Mouse (Mus musculus): ENCODE results near the gene Itgb2l.
A peak's percentile ranks its signal among the peaks of the same experiment; 100 is the strongest.
"Not testable (repeated sequence)": the region's sequence is repeated elsewhere in the genome, so short reads cannot be mapped to it uniquely, and the experiment has no call there.

Itgb2l gene

DNA sequence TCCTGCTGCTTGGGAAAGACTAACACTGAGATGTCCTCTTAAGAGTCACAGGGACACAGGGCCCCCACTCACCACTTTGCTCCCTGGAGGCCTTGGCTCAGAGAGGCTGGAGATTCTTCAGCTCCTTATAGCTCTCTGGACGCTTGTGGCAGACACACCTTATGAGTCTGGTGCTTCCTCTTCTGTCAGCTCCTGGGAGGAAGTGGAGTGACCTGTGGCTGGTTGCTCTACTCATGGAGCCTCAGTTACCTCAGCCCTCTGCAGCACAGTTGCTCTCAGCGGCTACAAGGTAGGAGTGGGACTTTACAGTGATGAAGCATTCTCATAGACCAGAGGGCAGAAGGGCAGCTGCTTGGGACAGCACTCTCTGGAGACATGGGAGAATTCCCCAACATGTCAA lies at the start of gene Itgb2l:
Gene Itgb2l (minus strand): TSS at position 152 of the 400 bp plus-strand sequence.
- no peak for DNase-seq (ENCODE audit: low read depth)

GRCm38 (mm10) chr16:96491530-96491929 lies 48.1 kb upstream of the Itgb2l start:
- DNase-seq (ENCODE audit: low read depth), result no peak

DNA sequence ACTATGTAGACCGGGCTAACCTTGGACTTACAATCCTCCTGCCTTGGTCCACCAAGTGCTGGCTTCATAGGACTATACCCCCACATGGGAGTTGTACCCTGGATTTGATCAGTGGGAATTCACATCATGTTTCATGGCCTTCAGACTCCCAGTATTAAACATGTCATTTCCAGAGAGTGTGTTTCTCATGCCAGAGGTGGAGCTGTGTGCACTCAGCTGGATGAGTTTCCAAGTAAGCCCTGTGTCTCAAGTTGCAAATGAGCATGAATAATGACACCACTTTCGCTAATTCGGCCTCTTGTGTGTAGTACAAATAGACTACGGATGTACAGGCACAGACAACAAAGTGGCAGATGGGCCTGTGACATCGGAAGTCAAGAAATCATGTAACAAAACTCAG lies 44.6 kb upstream of the Itgb2l start:
- no peak for DNase-seq (ENCODE audit: low read depth)

DNA sequence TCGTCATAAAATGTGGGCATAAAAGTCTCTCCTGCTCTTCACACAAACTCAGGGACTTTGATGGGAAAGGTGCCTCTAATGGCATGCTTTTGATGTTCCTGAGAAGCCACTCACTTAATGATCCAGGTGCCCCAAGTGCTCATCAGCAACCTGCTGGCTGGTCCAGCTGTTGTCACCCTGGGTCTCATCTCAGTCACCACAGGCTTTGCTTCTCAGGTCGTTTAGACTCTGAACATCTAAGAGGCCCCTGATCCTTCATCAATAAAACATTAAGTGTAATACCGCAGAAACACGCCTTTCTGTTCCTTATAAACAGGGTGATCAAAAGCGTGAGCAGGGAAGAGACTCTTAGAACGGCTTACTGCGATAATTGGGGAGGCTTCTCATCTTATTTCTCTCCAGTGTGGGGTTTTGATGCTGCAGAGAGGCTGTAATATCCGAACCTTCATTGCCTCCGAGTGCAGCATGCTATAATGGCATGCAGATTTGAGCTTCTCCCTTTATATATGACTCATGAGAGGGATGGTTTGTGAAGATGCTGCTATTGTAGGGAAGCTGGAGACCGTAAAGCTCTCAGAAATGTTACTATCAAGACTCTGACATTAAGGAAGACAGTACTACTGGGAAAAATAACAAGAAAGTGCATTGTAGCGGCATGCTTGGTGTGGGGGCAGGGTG lies 43.7 kb upstream of the Itgb2l start:
- no peak for DNase-seq (ENCODE audit: low read depth)

GRCm38 (mm10) chr16:96481791-96482190 lies 38.4 kb upstream of the Itgb2l start:
- no peak for DNase-seq (ENCODE audit: low read depth)

GRCm38 (mm10) chr16:96474185-96474584 lies 30.8 kb upstream of the Itgb2l start:
- DNase-seq (ENCODE audit: low read depth), result no peak

DNA sequence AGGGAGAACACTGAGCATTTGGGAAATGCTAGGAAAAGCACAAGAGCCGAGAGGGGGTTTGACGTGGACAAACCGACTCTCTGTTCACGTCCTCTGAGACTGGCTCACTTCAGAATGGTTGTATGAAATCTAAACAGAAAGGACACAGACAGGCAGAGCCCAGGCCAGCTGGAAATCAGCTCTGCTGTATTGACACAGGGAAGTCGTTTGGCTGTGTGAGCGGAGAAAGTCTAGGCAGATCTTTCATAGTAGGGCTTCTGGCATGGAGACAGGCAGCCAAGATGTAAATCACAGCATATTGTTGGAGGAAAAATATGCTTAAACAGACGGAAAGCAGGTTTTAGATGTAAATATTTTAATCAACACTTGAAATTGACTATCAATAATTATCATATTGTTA lies 29.4 kb upstream of the Itgb2l start:
- no peak for DNase-seq (ENCODE audit: low read depth)

GRCm38 (mm10) chr16:96472361-96472760 lies 28.9 kb upstream of the Itgb2l start:
- no peak for DNase-seq (ENCODE audit: low read depth)

GRCm38 (mm10) chr16:96469640-96470039 lies 26.2 kb upstream of the Itgb2l start:
- peak; percentile 63 for DNase-seq (ENCODE audit: low read depth)

DNA sequence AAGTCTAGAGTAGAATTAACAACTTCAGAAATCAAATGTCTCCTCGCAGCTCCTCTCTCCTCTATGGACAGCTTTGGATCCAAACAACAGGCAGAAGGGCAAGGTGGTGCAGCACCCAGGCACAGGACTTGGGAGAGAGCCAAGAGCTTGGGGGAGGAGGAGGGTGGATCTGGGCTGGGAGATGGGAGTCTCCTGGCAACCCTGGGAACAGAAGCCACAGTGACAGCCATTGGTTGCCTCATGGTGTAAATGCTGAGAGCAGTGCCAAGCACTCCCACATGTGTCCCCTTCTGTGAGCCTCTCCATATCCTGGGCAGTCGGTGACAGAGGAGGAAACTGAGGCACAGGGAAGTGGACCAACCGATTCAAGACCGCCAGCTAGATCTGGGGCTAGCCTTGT lies 25.3 kb upstream of the Itgb2l start:
- DNase-seq (ENCODE audit: low read depth), result no peak

- DNase-seq (ENCODE audit: low read depth), result no peak
Observed at GRCm38 (mm10) chr16:96468011-96468410, 24.6 kb upstream of the Itgb2l start.

DNA sequence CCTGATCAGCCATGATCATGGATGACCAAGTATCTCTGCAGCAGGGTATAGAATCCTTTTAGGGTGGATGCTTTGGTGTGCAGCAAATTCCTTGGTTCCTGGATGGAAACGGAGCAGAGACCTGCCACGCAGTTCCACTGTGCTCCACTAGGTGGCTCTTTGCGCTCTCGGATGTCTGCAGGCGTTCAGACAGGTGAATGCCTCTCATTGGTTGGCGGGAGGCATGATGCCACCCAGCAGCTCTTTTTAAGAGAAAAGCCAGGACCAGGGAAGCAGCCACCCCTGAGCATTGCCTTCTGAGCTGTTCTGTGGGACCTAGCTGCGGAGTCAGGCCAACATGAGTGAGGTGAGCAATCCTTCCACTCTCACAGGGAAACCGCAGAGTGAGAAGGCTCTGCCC lies 24.0 kb upstream of the Itgb2l start, which contains the start of gene Pcp4:
Gene Pcp4 (plus strand): TSS at position 162 of the 400 bp plus-strand sequence.
- DNase-seq (ENCODE audit: low read depth), result peak; percentile 50

- no peak for DNase-seq (ENCODE audit: low read depth)
Observed at GRCm38 (mm10) chr16:96460788-96461187, 17.4 kb upstream of the Itgb2l start.

GRCm38 (mm10) chr16:96459356-96459755 lies 15.9 kb upstream of the Itgb2l start:
- DNase-seq (ENCODE audit: low read depth), result no peak

DNA sequence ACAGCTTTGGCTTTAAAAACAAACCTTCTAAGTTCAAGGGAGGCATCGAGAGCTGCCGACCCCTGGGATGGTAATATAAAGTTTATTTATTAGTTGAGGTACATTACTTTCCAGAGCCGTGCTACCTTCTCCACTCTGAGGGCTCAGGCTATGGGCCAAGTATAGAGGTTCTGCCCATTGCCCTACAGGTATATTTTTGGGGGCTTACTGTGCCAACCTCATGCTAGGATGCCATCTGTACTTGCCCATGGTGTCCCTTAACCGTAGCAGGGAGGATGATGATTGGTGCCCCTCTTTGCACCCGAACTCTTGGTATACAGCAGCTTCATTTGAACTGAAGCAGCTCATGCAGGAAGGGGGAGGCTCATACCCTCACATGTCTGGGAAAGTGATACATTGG lies 14.2 kb upstream of the Itgb2l start:
- DNase-seq (ENCODE audit: low read depth), result no peak

DNA sequence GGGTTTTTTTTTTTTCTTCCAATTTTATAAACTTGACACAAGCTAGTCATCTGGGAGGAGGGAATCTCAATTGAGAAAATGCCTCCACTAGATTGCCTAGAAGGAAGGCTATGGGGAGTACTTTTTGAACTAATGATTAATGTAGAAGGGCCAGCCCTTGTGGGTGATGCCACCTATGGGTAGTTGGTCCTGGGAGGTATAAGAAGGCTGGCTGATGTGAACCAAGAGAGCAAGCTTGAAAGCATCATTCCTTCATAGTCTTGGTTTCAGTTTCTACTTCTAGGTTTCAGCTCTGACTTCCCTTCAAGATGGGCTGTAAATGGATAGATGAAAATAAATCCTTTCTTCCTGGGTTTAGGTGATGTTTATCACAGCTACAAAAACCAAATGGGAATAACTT lies 10.7 kb upstream of the Itgb2l start:
- DNase-seq (ENCODE audit: low read depth), result no peak

- not testable (repeated sequence) for DNase-seq (ENCODE audit: low read depth)
Observed at GRCm38 (mm10) chr16:96450871-96451270, 7.5 kb upstream of the Itgb2l start.

GRCm38 (mm10) chr16:96441826-96442225 lies 1.6 kb downstream of the Itgb2l start:
- no peak for DNase-seq (ENCODE audit: low read depth)

GRCm38 (mm10) chr16:96440871-96441270 lies 2.5 kb downstream of the Itgb2l start:
- no peak for DNase-seq (ENCODE audit: low read depth)

DNA sequence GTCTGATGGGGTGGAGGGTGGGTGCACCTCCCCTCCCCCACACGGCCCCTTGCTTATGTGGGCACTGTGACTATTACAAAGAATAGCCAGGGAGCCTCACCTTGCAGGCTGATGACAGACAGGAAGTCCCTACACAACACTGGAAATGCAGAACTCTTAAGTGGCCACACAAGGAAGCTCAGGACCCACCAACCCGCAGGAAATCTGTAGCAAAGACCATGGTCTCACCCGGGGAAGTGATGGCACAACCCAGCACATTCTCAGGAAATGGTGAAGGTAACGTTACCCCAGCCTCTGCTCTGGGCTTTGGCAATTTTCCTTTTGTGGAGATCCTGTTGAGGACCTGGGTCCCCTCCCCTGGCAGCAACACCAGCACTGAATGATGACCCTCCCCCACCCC lies 3.7 kb downstream of the Itgb2l start:
- peak; percentile 75 for DNase-seq (ENCODE audit: low read depth)

DNA sequence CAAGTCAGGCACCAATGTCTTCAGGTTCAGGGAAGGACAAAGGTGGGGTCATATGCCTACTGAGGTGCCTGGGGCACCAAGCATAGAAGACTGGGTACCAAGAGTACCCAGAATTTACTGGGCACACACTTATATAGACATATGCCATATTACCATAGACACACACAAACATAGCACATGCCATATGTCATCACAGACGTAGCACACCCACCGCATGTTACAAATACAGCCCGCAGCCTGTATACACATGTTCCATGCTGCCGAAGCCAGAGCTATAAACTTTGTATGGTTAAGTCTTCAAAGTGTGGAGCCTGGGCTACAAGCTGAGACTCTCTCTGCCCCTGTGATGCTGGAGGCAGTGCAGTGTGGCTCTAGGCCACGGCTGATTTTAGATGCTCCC lies 4.5 kb downstream of the Itgb2l start:
- DNase-seq (ENCODE audit: low read depth), result no peak

DNA sequence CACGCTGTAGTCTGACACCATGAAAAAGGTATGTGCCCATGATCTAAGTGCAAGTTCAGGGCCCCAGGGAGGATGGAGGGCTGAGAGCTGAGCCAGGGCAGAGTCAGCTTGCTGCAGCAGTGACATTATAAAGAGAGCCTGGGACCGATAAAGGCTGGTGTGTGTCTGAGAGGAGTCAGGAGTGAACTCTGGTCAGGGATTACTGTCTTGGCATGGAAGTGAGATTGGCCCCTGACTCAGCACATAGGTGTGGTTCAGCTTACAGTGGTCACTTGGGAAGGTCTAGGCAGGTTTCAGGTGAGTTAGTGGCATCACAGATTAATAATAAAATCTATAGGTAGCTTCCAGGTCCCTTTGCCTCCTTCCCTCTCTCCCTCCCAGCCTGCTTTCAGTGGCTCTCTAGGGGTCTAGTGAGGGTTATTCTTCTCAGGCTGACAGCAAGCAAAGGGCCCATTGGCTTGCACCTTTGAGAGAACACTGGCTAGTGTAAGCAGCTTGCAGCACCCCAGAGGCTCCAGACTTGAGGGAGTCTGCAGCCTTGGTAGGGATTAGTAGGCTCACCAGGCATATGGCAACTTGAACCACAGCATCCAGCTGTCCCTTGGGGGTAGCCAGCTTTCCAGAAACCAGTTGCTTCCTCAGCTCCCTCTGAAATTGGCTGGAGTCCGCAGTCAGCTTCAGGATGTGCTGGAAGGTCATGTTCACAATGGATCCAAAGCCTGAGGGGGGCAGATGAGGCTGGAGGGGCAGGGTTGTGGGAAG lies 9.2 kb downstream of the Itgb2l start:
- DNase-seq (ENCODE audit: low read depth), result no peak

- DNase-seq (ENCODE audit: low read depth), result no peak
Observed at GRCm38 (mm10) chr16:96433266-96433665, 10.2 kb downstream of the Itgb2l start.

GRCm38 (mm10) chr16:96429046-96429445 lies 14.4 kb downstream of the Itgb2l start:
- DNase-seq (ENCODE audit: low read depth), result no peak
